Mouse (Mus musculus): ENCODE measurements around the gene Dpysl5.

The Dpysl5 gene

DNA sequence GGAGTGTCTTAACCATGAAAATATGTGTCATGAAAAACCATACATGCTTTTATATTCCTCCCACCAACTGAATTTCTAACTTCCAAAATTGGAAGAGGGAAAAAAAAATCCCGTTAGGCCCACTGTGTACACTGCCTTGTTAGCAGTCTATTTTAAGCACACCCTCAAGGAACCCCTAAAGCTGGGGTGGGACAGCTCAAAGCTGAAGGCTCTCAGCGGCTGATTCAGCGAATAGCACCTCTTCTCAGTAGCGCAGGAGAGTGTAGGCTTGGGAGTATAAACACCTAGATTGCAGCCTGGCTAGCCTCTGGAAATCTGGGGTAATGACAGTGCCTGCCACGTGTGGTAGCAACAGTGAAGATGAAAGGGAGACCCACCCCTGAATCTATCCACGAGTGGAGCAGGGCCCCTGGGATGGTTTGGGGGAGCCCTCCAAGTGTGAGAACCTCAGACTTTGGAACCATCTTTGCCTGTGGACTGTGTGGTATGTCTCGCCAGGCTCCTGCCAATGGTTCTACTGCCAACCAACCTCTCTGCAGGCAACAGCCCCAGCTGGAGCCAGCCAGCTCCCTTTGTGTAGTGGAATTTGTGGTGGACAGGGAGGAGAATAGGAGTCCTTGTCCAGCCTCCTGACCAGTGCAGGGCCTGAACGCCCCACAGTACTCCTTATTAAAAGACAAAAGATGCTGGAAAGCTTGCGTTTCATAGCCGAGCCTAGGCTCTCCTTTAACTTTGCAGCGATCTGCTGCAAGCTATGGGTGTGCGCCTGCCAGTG lies 54.4 kb downstream of the Dpysl5 start:
- no peak for DNase-seq (ENCODE audit: low read depth)

DNA sequence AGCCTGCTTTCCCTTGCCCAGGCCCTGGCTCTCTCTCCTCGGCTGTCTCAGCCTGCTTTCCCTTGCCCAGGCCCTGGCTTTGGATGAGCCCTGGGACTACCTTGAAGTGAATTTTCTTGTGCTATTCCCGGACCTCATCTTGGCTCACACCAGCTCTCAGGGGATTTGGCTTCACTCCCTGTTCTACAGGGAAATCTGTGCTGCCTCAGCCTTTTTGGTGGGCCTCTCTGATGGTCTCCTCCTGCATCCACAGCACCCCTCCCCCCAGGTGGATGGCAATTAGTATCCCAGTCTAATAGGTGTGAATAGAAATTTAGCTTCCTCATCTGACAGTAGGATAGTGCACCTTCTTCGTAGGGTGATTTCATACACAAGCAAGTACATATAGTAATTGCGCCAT lies 56.7 kb downstream of the Dpysl5 start:
- DNase-seq (ENCODE audit: low read depth) = no peak

DNA sequence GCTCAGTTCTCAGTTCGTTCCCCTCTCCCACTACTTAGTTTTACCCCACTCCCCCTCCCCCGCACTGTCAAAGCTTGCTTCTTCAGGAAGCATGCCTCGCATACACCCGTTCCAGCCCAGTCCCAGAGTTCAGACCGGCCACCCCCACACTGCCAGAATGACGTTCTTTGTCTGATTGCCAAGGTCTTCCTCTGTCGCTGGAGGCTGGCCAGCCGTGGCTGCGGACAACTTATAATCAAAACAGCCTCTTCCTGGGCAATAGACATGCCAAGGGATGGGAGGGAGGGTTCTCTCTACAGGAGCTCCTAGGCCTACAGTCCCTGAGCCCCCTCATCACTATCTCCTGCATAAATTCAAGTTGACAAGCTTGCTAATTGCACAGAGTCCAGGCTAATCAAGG lies 57.2 kb downstream of the Dpysl5 start:
- DNase-seq (ENCODE audit: low read depth) = no peak

DNA sequence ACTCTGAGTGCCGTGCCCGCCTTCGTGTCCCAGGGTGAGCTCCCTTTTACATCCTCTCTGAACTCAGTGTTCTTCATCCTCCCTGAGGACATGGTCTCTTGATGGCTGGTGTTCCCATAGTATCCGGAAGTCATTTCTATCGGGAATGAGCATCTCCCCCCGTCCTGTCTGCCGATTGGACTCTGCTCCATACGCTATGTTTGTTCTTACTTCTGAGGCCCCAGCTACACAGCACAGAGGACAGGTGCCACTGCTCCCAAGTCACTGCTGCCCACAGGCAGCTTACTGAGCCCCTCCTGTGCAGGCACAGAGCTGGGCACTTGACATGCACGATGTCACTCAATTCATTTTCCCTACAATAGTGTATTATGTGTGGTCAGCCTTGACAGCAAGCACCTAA lies 57.7 kb downstream of the Dpysl5 start:
- DNase-seq (ENCODE audit: low read depth) = no peak

DNA sequence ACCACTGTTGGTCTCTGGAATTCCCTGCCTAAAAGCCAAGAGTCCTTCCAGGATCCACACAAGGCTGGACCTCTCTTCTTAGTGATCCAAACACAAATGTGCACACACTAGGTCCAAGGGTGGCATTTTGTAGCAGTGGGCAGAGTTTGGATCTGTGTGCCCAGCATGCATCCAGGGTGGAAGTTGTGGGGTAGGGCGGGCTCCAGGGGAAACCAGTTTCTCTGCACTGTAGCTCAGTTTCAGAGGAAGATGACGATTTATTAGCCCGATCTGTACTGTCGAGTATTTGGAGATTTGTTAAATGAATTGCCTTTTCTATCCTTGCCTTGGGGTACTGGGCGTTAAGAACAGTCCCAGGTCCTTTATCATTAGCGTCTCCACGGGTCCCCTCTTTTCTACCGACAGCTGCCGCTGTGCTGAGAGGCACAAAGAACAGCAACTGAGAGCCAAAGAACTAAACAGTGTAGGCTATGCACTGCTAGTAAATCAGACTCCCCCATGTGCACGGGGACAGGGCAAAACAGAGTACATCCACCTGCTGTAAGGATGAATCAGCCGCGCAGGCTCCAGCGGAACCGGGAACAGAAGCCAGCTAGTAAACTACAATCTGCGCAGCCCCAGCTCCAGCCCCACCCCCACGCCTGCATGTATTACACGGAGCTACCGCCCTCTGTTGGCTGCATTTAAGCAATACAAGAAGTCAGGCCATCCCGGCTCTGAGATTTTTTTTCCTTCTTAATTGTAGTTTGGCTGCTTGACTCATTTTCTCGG lies 63.4 kb downstream of the Dpysl5 start:
- DNase-seq (ENCODE audit: low read depth) = peak; percentile 71

DNA sequence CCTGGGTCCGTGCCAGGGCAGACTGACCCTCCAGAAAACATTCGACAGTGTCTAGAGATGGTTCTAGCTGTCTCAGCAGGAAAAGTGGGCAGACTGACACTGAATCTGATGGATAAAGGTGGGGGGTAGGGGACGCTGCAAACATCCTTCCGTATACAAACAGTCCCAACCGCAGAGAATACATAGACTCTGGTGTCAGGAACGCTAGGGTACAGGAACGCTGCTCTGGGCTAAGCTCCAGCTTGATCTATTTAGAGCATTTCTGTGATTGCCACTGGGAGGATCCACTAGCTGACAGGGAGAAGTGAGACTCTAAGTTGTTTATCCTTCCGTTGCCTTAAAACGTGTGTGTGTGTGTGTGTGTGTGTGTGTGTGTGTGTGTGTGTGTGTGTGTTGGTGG lies 69.3 kb downstream of the Dpysl5 start:
- DNase-seq (ENCODE audit: low read depth) = no peak

DNA sequence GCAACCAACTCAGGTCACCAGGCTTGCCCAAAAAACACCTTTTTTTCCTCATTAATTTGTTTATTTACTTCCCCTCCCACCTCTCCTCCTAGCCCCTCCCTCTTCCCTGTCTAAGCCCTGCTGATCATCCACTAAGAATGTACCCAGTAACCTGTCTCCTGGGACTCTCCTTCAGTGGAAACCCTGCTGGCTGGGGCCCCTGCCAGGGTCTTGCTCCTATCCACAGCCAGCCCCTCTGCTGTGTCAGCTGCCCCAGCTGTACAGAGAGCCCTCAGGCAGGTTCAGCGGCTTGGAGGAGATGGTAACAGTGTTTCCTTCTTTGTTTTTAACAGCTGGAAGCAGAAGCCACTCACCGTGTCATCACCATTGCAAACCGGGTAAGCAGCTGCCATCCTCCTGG lies 69.8 kb downstream of the Dpysl5 start:
- no peak for DNase-seq (ENCODE audit: low read depth)

DNA sequence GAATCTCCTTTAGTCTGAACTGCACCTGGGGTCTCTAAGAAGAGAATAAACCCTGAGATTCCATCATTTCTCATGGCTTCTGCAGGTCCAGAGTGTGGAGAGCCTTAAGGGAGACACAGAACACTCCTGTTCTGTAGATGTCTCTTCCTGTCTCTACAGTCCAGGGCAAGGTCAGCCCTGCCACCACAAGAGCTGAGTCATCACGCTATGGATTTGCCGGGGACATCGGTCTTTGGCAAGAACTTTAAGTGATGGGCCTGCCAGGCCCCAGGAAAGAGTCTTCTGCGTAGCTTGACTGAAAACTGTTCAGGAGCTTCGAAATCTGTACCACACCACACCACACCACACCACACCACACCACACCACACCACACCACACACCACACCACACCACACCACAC lies 76.0 kb downstream of the Dpysl5 start:
- no peak for DNase-seq (ENCODE audit: low read depth)

DNA sequence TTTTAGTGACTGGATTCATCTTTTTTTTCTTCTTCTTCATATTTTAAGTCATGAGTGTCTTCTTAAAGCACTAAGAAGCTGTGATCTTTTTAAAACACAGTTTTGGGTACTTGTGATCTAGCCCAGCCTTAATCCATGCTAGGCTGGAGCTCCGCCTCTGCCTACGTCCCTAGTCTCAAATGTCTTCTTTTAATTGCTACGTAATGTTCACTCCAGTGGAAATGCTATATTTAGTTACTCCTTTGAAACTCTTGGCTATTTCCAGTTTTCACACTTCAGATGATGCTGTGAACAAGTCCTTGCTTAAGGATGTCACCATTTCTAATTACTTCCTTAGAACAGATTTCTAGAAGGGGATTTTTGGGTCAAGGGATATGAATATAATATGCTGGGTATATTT lies 78.7 kb downstream of the Dpysl5 start:
- no peak for DNase-seq (ENCODE audit: low read depth)

DNA sequence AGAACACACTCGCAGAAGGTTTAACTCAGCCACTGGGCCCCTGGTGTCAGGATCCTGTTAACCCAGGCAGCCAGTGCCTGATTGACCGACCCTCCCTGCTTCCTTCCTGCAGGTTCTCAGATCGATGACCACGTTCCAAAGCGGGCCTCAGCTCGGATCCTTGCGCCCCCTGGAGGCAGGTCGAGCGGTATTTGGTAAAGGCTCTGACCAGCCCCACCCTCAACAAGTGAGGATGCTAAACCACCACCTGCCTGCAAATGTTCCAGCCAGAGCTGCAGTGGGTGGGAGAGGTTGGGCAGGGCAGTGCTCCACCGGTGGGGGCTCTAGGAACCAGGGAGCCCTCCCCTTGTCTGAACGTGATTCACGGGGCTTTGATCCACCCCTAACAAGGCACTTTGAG lies 84.8 kb downstream of the Dpysl5 start:
- peak; percentile 69 for DNase-seq (ENCODE audit: low read depth)

DNA sequence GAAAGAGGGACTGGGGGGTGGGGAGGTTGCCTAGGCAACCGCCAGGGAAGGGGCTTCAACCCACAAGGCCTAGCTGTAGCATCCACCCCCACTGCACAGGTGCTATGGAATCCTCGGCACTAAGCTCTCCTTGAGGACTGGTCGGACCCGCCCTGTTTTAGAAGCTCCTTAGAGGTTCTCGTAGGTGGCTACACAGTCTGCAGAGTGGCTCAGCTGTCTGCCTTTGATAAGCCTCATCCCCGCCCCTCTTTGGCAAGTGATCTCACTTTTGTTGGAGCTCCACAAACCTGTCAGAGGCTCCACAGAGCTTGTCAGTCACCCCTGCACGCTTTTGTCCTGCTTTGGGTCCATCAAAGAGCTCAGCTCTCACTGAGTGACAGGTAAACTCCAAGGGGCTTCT lies 86.1 kb downstream of the Dpysl5 start:
- DNase-seq (ENCODE audit: low read depth) = no peak

DNA sequence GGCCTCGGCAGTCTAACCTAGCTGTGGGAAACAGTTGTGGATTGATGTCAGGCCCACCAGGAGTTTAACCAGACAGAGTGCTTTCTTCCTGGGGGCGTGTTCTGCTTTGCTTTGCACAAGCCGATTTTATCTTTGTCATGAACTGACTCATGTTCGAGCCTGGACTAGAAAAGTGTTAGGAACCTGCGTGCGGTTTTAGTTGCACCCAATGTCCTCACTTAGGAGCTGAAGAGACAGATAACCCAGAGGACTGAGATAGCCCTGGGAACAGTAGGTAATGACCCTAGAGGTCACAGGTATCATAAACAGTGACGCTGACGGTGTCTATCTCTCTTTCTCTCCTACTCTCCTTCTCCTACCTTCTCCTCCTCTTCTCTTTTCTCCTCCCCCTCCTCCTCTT lies 86.6 kb downstream of the Dpysl5 start:
- no peak for DNase-seq (ENCODE audit: low read depth)

DNA sequence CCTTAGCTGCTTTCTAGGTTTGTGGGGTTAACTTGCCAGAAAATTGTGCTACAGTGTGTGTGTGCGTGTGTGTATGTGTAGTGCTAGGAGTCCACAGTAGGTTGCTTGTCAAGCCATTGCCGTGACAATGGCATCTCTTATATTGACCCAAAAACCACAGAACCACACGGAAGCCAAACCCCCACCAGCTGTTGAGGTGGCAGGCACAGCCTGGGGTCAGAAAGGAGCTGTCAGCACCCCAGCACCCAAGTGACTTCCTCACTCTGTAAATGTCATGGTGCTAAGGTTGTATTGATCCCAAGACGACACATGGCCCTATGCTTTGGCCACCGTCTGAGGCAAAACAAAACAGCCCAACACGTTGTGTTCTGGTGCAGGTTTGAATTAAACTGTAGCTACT lies 87.6 kb downstream of the Dpysl5 start:
- DNase-seq (ENCODE audit: low read depth) = no peak

DNA sequence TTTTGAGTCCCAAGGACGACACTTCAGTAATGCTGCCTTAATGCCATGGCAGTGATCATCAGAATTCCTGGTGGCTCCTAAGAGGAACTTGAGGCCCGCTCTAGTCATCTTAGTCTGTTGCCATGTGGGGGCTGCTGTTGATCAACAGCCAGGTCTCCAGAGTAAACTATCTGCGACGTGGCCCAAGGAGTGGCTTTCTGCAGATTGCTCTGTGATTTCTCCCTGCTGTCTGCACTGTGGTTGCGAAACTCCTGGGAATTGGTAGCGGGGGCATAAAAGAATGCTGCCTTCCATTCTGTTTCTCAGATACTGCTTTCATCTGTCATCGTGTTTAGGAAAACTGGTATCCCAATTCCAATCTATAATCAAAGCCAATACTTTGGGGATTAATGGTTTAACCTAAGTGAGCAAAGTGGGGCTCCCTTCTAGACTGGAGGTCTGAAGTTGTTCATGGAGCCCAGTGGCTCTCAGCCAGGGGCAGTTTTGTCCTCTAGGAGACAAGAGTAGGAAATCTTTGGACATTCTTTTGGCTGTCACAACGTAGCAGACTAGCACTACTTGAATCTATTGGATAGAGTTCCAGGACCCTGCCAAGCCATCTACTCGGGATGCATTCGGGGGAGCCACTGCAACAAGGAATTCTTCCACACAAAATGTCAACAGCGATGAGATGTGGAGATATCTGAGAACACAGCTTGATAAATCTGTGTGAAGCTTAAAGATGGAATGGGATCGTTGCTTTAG lies 91.5 kb downstream of the Dpysl5 start:
- no peak for DNase-seq (ENCODE audit: low read depth)

DNA sequence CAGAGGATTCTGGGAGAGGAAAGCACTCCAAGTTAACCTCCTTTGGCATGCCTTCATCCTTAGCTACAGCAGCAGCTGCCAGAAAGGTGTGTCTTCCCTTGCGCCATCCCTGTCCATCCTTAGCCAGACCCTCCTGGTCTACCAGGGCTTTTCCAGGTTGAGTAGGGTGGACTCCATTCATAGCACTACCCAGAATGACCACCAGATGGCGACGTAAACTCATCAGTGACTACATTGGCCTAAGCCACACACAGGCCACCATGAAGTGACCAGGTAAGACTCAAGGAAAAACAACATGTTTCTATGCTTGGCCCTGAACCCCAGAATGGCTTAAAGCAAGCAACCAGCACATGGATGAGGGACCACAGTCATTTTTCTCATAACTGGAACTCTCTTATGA lies 94.7 kb downstream of the Dpysl5 start:
- peak; percentile 88 for DNase-seq (ENCODE audit: low read depth)

DNA sequence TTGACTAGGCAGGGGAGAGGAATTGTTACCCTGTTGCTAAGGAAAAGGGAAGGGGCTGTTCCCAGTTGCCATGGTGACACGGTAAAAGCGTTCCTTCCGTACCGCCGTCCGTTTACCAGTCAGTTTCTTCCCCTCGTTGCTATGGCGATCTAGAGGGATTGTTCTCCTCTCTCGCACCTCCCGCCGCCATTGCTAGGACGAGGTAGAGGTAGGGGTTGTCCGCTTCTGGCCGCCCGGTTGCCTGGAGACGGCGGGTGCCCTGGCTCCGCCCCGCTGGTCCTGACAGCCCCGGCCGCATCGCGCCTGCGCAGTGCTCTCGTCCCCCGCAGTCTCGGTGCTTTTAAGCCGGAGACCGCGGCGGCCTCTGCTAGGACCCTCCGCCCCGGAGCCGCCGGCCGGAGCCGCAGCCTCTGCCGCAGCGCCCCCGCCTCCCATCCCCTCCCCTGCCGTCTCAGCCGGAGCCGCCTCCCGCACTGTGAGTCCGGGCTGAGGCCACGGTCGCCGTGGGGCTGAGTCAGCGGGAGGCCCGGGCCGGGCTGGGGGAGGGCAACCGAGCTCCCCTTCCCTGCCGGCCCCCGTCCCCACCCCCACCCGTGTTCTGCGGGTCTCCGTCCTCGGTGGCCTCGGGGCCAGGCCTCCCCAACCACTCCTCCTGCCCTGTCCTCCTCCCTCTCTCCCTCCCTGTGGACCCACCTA lies 103.2 kb downstream of the Dpysl5 start, which contains the start of gene Mapre3:
TSS of gene Mapre3 (plus strand) at position 218 of the 696 bp plus-strand sequence.
- peak; percentile 86 for DNase-seq (ENCODE audit: low read depth)

DNA sequence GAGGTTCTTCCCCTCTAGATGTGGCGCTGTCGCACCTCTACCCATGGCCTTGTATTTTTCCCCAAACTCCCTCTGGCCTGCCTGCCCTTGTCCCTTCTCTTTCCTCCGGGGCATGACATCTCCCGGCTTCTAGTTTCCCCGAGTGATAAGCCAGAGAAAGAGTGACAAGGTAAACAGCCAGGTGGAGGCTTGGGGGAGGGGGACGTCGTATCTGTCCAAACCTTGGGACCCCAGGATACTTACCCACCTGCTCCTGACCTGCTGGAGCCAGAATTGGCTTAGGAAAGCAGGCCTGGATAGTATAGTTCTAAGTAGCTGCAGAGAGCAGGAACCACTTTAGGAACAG lies 103.7 kb downstream of the Dpysl5 start:
- no peak for DNase-seq (ENCODE audit: low read depth)

DNA sequence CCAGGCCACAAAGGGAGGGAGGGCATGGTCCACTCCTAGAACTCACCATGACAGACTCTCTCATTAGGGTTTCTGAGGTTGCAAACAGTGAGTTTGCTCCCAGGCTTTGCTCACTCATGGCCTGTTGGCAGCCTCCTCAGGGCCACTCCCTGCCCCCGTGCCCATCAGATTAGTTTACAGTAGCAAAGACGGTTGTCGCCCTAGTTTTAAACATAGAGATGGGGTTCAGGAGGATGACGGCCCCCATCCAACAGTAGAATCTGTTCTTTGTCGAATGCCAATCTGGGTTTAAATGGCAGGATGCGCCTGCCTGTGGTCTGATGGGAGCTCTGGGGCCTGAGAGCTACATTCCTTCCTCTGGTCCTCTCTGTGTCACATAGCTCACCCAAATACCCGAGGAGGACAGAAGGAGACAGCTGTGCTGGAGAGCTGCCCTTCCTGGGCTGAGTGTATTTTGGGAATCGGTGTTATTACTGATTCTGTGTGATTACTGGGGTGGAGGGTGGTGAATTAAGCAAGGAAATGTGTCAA lies 105.0 kb downstream of the Dpysl5 start:
- no peak for DNase-seq (ENCODE audit: low read depth)

DNA sequence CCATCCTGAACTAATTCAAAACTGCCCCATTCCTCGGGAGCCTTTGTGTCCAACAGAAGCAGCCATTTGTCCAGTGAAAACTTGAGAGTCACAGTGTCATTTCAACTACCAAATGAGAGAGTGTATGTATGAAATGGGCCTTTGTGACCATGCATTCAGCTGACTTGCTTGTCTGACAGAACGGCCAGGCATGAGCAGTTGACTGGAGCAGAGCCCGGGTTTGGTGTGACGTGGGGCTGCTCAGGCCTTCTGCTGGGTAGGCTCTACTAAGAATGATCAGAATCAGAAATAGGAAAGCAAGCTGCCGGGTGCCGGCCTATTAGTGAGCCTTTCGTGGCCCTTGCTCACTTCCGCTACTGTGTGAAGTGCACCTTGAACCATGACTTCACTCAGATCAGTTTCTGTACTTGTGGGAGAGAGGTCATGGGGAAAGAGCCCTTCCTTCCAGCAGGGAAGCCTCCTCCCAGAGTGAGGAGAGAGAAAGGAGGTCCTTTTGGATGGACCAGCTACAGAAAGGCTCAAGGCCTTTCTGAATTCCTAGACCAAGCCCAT lies 107.5 kb downstream of the Dpysl5 start:
- DNase-seq (ENCODE audit: low read depth) = no peak

DNA sequence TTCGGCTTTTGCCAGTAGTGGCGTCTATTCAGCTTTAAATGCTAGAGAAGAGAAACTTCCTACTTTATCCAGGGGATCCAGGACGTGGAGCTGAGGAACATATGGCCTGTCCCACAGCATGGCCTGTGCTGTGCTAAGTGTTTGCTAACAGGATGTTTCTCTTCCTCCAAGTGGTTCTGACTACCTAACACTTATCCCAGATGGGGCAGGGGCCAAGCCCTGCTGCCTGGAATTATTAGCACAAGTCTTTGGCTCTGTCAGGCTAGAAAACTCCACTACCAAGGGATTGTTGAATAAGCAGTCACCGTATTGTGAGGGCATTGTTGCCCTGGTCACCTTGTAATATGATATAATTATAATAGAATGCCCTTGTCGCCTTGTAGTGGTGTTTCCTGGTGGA lies 111.3 kb downstream of the Dpysl5 start:
- DNase-seq (ENCODE audit: low read depth) = no peak

DNA sequence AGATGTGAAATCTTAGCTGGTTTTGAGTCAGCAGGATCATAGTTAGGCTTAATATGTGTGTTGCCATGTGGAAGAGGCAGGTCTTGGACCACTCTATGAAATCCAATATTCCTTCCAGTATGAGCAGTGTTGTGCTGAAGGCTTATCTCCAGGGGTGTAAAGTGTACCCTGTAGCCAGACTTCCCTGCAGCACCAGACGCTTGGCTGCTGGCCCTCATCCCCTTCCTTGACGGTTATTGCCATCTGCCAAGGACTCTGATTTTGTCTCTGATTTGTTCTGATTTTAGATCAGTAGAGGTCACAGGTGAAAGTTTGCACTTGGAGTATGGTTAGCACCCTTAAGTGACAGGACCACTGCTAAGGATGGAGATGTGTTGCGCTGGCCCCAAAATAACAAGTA lies 111.7 kb downstream of the Dpysl5 start:
- no peak for DNase-seq (ENCODE audit: low read depth)
